Mouse (Mus musculus): ENCODE measurements at regions not wholly inside any gene's neighbourhood (a gene's known extent, or its start where the extent isn't known, plus 50 kb on each side); places are given as distances from the start of the nearest gene placed in this dataset.
A peak's percentile ranks its signal among the peaks of the same experiment; 100 is the strongest.

DNA sequence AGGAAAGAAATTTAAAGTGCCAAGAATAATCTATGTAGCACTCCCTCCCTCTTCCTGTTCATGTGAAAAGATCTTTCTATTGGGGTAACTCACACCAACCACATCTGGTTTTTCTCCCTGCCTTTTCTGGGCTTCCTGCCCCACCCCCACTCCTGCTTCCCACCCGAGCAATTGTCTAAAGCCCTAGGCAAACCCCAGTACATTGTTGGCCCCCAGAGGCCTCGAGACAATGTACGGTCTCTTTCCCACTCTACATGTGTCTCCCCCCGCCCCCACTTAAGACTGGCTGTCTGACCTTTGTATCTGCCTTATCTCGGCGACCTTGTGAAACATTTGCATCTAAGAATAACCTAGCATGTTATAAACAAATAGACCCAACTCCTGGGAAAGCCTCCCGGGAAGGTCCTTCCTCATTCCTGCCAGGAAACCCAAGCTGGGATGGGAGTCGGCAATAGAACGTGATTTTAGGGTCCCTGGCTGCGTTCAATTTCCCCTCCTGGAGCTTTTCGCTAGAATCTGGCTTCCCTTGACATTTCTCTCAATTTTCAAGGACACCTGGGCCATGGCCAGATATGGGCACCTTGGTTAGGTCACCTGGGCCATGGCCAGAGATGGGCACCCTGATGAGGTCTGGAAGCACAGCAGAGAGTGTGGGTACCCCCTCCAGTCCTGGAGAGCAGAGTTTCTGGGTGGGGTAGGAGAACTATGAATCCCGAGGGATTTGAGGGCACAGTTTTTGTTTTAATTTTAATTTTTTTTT is 97.9 kb upstream of the Map4k3 start:
- DNase-seq: no peak

- no peak for DNase-seq
These were observed 97.2 kb upstream of the Map4k3 start for GRCm38 (mm10) chr17:80825518-80825901.

GRCm38 (mm10) chr17:80824826-80825517 is 96.7 kb upstream of the Map4k3 start:
- DNase-seq: no peak

GRCm38 (mm10) chr17:80824261-80824660 is 96.0 kb upstream of the Map4k3 start:
- DNase-seq: no peak

DNA sequence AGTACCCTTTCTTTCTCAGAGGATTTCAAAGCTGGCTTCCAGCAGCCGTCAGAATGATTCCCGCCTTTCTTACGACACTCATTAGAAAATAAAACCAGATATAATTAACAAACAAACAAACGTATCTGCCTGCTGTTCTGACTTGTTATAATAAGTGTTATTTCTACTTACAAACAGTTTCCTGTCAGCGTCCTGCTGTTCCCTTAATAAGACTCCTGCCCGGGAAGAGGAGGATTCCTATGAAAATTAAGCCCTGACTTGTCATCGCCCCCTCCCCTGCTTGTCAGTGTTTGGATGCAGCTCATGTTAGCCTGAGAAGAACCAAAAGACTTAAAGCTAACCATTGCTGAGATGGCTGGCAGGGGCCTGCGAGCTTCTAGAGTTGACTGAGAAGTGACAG is 92.6 kb upstream of the Map4k3 start:
- no peak for DNase-seq

DNA sequence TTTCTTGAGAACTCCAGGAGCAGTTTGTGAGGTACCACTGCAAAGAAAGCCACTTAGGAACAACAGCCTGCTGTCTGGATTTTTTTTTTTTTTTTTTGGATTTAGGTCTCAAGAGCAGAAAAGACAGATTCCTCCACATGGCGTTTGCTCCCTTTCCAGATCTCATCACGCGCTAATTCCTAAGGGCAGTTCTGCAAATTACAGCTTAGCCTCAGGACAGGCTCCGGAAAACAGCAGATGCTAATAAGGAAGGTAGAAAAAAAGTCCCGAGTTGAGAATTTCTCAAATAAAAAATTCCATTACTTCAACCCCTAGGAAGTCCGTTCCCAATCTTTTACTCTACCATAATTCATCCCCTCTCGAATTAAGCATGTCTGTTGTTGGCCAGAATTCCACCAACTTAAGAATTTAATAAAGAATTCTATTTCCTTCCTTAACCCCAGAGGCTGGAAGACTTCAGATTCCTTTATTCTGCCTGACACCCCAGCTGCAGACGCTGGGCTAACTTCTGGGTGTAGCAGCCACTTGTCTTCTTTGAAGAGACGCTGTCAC is 90.3 kb upstream of the Map4k3 start:
- no peak for DNase-seq

GRCm38 (mm10) chr17:80815747-80816146 is 87.5 kb upstream of the Map4k3 start:
- no peak for DNase-seq

DNA sequence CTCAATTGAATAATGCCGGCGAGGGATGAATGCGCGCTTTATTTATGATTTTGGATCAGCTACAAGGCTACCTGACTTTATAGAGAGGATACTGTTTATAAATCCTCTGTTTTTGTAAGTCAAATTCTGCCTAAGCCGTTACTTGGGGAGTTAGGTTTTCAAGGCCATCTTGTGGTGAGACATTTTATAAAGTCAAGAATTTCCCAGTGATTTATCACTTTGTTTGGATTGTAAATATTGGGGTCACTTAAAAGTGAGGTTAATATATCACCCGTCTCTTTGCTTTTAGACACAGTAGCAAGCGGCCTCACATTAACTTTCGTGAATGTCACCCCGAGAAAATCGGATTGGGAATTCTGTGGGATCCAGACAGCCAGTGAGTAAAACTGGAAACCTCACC is 84.9 kb upstream of the Map4k3 start:
- no peak for DNase-seq

DNA sequence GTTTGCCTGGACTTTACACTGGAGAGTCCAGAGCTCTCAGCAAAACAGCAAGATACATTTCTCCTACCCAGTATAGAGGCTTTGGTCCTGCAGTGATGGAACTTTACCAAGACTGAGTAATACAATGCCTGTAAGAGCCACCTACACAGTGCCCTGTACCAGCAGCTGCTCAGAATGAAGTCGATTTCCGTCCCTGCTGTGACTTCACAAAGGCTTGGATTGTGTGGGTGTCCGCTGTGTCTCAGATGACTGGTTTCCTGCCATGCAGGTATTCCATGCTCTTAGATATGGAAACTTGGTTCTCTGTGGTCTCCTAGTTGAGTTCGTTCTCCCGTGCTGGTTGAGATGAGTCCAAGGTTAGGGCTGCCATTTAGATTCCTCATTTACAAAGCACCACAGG is 81.0 kb upstream of the Map4k3 start:
- peak; percentile 84 for DNase-seq

- DNase-seq: no peak
These were observed 79.8 kb upstream of the Map4k3 start for GRCm38 (mm10) chr17:80808069-80808468.

DNA sequence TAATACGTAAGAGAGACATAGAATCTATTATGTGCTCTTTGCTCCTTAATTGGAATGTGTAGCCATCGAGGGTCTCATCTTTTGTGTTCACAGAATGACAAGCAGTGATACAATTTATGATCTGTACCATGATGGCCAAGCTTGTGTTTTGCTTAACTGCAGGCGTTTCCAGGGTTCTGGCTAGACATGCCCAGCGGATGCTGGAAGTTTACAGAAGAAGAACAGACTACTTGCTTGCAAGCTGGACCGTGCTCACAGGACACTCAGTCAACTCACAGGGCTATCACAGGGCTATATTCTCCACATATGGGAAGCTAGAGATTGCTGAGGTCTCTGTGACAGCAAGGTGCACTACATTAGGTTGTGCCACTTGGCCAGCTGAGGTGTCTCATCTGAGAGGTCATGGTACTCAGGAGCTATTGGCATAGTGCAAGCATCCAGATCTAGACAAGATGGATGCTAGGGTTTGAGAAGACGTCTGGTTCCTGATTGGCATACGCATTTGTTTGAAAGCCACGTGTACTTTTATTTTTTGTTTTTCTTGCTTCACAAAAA is 75.2 kb upstream of the Map4k3 start:
- no peak for DNase-seq

DNA sequence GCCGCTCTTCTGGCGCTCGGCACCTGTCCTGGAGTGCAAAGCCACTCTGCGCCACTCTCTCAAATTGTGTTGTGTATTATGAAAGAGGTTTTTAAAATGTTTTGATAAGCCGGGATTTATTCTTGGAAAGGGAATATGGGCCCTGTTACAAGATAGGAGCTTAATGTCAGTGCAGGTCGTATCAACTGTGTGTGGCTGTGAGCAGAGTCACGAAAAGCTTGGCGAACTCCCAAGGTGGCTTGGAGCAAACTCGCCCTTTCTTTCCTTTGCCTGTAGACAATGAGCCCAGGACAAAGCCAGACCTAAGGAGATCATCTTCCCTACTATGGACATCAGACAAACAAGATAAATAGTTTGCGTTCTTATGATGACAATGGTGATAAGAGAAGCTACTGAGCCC is 74.3 kb upstream of the Map4k3 start:
- peak; percentile 74 for DNase-seq

DNA sequence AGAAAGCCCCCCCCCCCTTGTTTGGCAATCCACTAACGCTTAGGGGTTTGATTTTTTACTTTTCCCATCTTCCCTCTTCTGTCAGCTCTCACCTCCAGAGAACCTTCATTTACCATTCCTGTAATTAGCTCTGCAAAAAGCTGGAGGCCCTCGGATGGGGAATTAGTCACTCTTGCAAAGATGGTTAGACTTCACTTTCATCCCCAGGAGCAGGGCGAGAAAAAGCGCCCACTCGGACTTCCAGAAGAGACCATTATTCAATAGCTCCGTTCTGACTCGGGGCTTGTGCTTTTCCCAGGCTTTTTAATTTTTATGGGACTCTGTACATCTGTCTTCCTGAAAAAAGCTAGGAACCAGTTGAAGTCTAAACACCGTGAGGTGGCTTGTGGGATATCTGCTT is 73.7 kb upstream of the Map4k3 start:
- DNase-seq: peak; percentile 60

GRCm38 (mm10) chr17:80801451-80801983 is 73.2 kb upstream of the Map4k3 start:
- DNase-seq: peak; percentile 93

DNA sequence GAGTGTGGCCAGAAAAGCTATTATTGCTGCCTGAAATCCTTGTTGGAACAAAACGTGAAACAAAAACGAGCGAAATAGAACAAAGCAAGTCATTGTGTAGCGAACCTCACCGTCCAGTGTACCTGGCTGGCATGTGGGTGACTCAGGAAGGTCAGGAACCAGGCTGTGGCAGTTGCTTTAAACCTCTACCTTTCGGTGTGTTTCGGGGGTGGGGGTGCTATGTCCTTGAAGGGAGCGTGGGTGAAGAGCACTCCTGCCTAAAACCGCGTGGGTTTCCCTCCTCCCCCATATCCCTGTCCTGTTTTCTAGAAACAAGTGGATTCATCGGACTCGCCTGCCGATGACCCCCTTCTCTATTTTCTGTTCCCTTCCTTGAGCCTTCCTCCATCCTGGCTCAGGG is 72.6 kb upstream of the Map4k3 start:
- DNase-seq: peak; percentile 57

DNA sequence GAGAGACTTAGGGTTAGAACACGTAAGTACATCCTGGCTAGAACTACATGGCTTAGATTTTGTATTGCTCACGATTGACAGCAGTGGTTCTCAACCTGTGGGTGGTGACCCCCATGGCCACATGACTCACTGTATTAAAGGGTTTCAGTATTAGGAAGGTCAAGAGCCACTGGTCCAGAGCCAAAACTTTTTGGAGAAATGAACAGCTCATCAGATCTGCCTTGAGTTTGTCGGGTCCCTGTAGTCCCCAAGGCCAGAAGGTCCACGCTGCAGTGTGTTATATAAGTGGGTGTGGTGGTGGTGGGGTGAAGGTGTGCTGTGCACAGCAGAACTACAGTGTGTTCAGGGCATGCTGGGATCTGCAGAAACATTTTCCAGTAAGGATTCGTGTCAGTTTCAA is 72.2 kb upstream of the Map4k3 start:
- DNase-seq: peak; percentile 63

DNA sequence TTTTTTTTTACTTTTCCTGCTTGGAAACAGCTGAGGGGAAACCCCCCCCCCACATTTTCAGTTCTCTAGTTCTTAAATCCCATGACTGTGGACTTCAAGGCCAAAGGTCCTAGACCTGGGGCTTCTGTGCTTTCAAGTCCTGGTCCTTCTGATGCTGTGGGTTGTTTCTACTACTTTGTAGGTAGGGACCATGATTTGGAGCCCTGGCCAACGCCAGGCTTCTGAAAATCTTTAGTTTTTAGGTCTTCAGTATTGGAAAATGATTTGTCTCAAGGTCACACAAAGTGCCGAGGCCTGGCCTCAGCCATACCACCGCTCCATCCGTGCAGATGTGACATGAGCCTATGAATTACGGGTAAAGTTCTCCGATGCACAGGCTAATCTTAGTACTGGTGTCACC is 70.8 kb upstream of the Map4k3 start:
- no peak for DNase-seq

- no peak for DNase-seq
These were observed 70.1 kb upstream of the Map4k3 start for GRCm38 (mm10) chr17:80798281-80798980.

- DNase-seq: peak; percentile 81
These were observed 68.5 kb upstream of the Map4k3 start for GRCm38 (mm10) chr17:80796790-80797189.

GRCm38 (mm10) chr17:80796386-80796785 is 68.1 kb upstream of the Map4k3 start:
- no peak for DNase-seq

- DNase-seq: no peak
These were observed 67.3 kb upstream of the Map4k3 start for GRCm38 (mm10) chr17:80795453-80796105.

GRCm38 (mm10) chr17:80792605-80793004 is 64.3 kb upstream of the Map4k3 start:
- no peak for DNase-seq

DNA sequence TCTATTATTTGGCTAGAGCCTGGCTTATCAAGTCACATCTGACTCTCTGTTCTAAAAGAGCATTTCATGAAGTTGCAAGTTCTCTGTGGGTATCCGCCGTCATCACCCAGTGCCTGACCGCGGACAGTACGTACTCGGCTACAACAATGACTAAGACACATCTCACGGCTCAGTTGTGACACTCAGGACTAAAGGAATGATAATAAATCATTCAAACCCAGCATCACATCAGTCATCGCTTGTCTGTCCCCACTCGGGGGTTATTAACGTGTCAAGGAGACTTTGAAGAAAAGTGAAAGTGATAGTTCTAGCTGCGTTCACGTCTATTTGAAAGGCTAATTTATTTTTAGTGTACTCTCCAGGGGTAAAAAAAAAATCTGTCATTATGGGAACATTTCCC is 61.4 kb upstream of the Map4k3 start:
- no peak for DNase-seq

Measured in cerebellum, adult 9-10 months (tissue).